Mouse (Mus musculus): ENCODE data around the gene Fam163b. TPM values are rescaled to one million over a fixed set of nuclear protein-coding genes. Genes with fewer than 3 reads are reported as not detected.

The Fam163b gene
- total and polyA plus RNA-seq, 3 experiments: not detected

GRCm38 (mm10) chr2:27095178-27095577 lies 47.1 kb downstream of the Fam163b start:
- no peaks in the 10 kb centered on the region for H3K36me3 ChIP-seq (ENCODE audit: control insufficient read depth in 1 of 2, insufficient read depth in 2 of 2, low read length in 2 of 2)
- no peaks in the 10 kb centered on the region for H3K79me2 ChIP-seq (ENCODE audit: control insufficient read depth, insufficient read depth, low read length, poor library complexity)
- no peak overlapping the region for H3K4me3 ChIP-seq (ENCODE audit: control insufficient read depth in 1 of 2, insufficient read depth in 1 of 2, low read depth in 2 of 2, low read length in 2 of 2)
- no peaks in the 10 kb centered on the region; a peak in 2 of 4 replicates for H3K27me3 ChIP-seq (ENCODE audit: control insufficient read depth in 1 of 2, insufficient read depth in 2 of 2, low read length in 2 of 2)
- no peak overlapping the region for H3K27ac ChIP-seq (ENCODE audit: control insufficient read depth, low read depth, low read length)
- no peaks in the 10 kb centered on the region for H3K9me3 ChIP-seq (replicated peaks; ENCODE audit: insufficient read depth, low read length)
- TF ChIP-seq ETS1 (IDR thresholded peaks at IDR 0.05; ENCODE audit: low read depth, low read length) (no peak), MAX (IDR thresholded peaks at IDR 0.05; ENCODE audit: low read length) (no peak), E2F4 (IDR thresholded peaks at IDR 0.05; ENCODE audit: borderline replicate concordance, low read depth, low read length) (no peak), ZKSCAN1 (IDR thresholded peaks at IDR 0.05; ENCODE audit: low read depth, low read length) (no peak), RCOR1 (IDR thresholded peaks at IDR 0.05; ENCODE audit: low read depth, low read length) (no peak), NELFE (IDR thresholded peaks at IDR 0.05; ENCODE audit: low read depth, low read length) (no peak), GABPA (IDR thresholded peaks at IDR 0.05; ENCODE audit: low read depth, low read length) (no peak), MYC (IDR thresholded peaks at IDR 0.05; ENCODE audit: low read depth, low read length) (no peak), POLR2AphosphoS5 (IDR thresholded peaks at IDR 0.05; ENCODE audit: borderline replicate concordance, low read depth, low read length) (no peak), TCF12 (IDR thresholded peaks at IDR 0.05; ENCODE audit: low read depth, low read length) (no peak), USF2 (IDR thresholded peaks at IDR 0.05; ENCODE audit: borderline replicate concordance in 1 of 2, insufficient read depth in 1 of 2, low read depth in 1 of 2, low read length in 2 of 2) (no peak), ZC3H11A (IDR thresholded peaks at IDR 0.05; ENCODE audit: low read depth, low read length) (no peak), HCFC1 (IDR thresholded peaks at IDR 0.05; ENCODE audit: low read depth, low read length) (no peak), USF1 (IDR thresholded peaks at IDR 0.05; ENCODE audit: low read depth, low read length) (no peak), JUND (IDR thresholded peaks at IDR 0.05; ENCODE audit: low read depth, low read length) (no peak), UBTF (IDR thresholded peaks at IDR 0.05; ENCODE audit: borderline replicate concordance, insufficient read depth, low read depth, low read length) (no peak), TBP (IDR thresholded peaks at IDR 0.05; ENCODE audit: low read depth, low read length) (no peak)
- DNase-seq (ENCODE audit: low read depth, low spot score): no peak
- H3K4me1 ChIP-seq (ENCODE audit: control insufficient read depth in 1 of 2, insufficient read depth in 2 of 2, low read length in 2 of 2): no peaks in the 10 kb centered on the region
- H3K9ac ChIP-seq (ENCODE audit: control insufficient read depth, low read depth, low read length, poor library complexity, severe bottlenecking): no peak overlapping the region

- Histone ChIP-seq H3K4me3 (ENCODE audit: control insufficient read depth in 1 of 2, insufficient read depth in 1 of 2, low read depth in 2 of 2, low read length in 2 of 2) (no peak overlapping the region), H3K27ac (ENCODE audit: control insufficient read depth, low read depth, low read length) (no peak overlapping the region), H3K9ac (ENCODE audit: control insufficient read depth, low read depth, low read length, poor library complexity, severe bottlenecking) (no peak overlapping the region), H3K79me2 (ENCODE audit: control insufficient read depth, insufficient read depth, low read length, poor library complexity) (no peaks in the 10 kb centered on the region), H3K4me1 (ENCODE audit: control insufficient read depth in 1 of 2, insufficient read depth in 2 of 2, low read length in 2 of 2) (no peaks in the 10 kb centered on the region), H3K27me3 (ENCODE audit: control insufficient read depth in 1 of 2, insufficient read depth in 2 of 2, low read length in 2 of 2) (no peaks in the 10 kb centered on the region; a peak in 2 of 4 replicates), H3K36me3 (ENCODE audit: control insufficient read depth in 1 of 2, insufficient read depth in 2 of 2, low read length in 2 of 2) (no peaks in the 10 kb centered on the region), H3K9me3 (replicated peaks; ENCODE audit: insufficient read depth, low read length) (no peaks in the 10 kb centered on the region)
- TF ChIP-seq SIN3A (IDR thresholded peaks at IDR 0.05; ENCODE audit: low read length) (no peak), BHLHE40 (IDR thresholded peaks at IDR 0.05; ENCODE audit: borderline replicate concordance, low read depth, low read length) (no peak), TBP (IDR thresholded peaks at IDR 0.05; ENCODE audit: low read depth, low read length) (no peak), POLR2A (IDR thresholded peaks at IDR 0.05; ENCODE audit: control insufficient read depth in 1 of 2, insufficient read depth in 1 of 2, low read depth in 1 of 2, low read length in 2 of 2, poor library complexity in 1 of 2) (no peak), TAL1 (IDR thresholded peaks at IDR 0.05; ENCODE audit: low read length) (no peak), CTCF (IDR thresholded peaks at IDR 0.05 in 2 of 3, conservative IDR thresholded peaks at IDR 0.05 in 1 of 3; ENCODE audit: control insufficient read depth in 1 of 3, insufficient read depth in 1 of 3, low read depth in 2 of 3, low read length in 3 of 3, poor library complexity in 1 of 3, severe bottlenecking in 1 of 3) (no peak), JUND (IDR thresholded peaks at IDR 0.05; ENCODE audit: low read depth, low read length) (no peak), NRF1 (IDR thresholded peaks at IDR 0.05; ENCODE audit: insufficient read depth, low read depth, low read length, poor library complexity, severe bottlenecking) (no peak), MYC (IDR thresholded peaks at IDR 0.05; ENCODE audit: low read depth, low read length) (no peak), MAX (IDR thresholded peaks at IDR 0.05; ENCODE audit: low read length) (no peak), GABPA (IDR thresholded peaks at IDR 0.05; ENCODE audit: low read depth, low read length) (no peak)
- no peak for DNase-seq (ENCODE audit: low read depth, low spot score)
These were observed 53.1 kb downstream of the Fam163b start for GRCm38 (mm10) chr2:27089238-27089637.

Data from MEL (cell line).